Mouse (Mus musculus): ENCODE results near the gene Gm21977. TPM values are rescaled to one million over a fixed set of nuclear protein-coding genes. Genes with fewer than 3 reads are reported as not detected.
"Not testable (repeated sequence)": the region's sequence is repeated elsewhere in the genome, so short reads cannot be mapped to it uniquely, and the experiment has no call there.

Gm21977 gene
- total RNA-seq (2021) = not detected
- long read RNA-seq, experiment 1 = 0 reads
- long read RNA-seq, experiment 2 = 0 reads

DNA sequence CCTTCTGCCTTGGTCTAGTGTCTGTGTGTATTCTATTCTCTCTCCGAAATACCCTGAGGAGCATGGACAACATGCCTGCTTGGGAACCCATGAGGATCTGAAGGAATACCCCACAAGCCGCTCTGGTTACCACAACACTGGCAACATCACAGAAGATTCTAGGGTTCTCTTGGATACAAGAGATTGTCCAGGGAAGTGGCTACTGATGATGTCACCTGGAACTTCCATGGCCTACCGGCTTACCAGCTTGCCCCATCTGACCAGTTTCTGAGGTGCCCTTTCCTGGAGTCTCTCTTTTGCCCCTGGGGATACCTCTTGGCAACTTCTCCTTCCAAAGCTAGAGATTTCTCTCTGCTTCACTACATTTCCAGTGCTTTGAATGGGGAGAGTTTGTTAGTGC is at the start of gene Gm21977:
TSS of gene Gm21977 (minus strand) at position 101 of the 400 bp plus-strand sequence.
- not testable (repeated sequence) for DNase-seq

Other genes with a start within 250 kb of the Gm21977 start
- not detected for gene Gm3633, start 211.6 kb downstream of the Gm21977 start, total RNA-seq (2021)
- not detected for gene Gm10378, start 197.5 kb downstream of the Gm21977 start, total RNA-seq (2021)
- gene Gm3015, start 84.7 kb downstream of the Gm21977 start, total RNA-seq (2021) = not detected
- not detected for gene Gm10377, start 55.5 kb downstream of the Gm21977 start, total RNA-seq (2021)
- not detected for gene Gm8082, start 140.1 kb upstream of the Gm21977 start, total RNA-seq (2021)
- gene Gm10376, start 162.2 kb upstream of the Gm21977 start, total RNA-seq (2021) = not detected
- not detected for gene Gm8094, start 223.2 kb upstream of the Gm21977 start, total RNA-seq (2021)
- gene Gm8104, start 247.1 kb upstream of the Gm21977 start, total RNA-seq (2021) = not detected